Mouse (Mus musculus) MN1 (cell line): ENCODE results near the gene Pycr2.
"Not testable (repeated sequence)": the region's sequence is repeated elsewhere in the genome, so short reads cannot be mapped to it uniquely, and the experiment has no call there.

Experiments
- DNase-seq: peaks from one replicate; pipeline ENCODE4 v3.0.0-alpha.2; 2016; ENCODE audit warnings: low spot score

Pycr2 gene

DNA sequence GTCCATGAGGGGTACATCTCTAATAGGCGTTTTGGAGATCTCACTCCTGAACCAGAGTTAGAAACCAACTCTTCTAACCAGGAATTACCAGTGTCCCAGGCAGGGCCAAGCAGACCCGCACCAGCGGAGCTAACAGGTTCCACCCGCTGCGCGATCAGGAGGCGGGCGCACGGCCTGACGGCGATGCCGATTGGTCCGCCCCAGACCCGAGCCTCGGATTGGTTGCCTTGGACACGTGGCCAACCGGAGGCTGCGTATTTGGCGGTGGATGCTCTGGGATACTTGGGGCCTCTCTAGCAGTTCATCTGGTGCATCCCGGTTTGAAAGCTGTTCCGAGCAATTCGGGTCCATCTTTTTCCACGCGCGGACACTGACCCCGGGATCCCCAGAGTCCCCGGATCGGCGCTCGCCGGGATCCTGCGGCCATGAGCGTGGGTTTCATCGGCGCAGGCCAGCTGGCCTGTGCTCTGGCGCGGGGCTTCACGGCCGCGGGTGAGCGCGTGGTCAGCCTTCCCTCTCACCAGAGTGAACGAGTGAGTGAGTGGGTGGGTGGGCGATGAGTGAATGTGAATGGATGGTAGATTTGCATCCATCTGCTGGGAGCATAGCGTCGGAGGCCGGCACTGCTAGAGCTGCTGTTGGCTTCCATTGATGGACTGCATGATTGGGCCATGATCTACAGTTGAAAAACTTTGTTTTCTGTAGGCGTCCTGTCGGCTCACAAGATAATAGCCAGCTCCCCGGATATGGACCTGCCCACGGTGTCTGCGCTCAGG lies at the start of gene Pycr2:
Gene Pycr2 (plus strand): TSS at position 255 of the 776 bp plus-strand sequence.
- peak; percentile 98 for DNase-seq

- no peak for DNase-seq
These were observed 45.3 kb upstream of the Pycr2 start for GRCm38 (mm10) chr1:180858763-180859162.

DNA sequence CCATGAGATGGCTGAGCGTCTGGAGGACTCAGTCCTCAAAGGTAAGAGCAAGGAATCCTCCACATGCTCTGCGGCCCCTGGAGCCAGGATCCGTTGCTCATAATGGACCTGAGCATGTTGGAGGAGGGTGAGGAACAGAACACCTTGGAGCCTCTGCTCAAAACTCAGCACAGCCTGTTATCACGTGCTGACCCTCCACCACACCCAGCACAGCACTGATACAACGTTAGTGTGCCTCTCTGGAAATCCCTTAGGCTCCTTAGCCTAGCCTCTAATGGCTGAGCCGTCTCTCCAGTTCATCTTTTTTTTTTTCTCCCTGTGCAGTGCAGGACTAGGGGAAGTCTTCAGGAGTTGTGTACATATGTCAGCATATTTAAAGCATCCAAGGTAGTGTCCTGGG lies 44.1 kb upstream of the Pycr2 start:
- DNase-seq: no peak

DNA sequence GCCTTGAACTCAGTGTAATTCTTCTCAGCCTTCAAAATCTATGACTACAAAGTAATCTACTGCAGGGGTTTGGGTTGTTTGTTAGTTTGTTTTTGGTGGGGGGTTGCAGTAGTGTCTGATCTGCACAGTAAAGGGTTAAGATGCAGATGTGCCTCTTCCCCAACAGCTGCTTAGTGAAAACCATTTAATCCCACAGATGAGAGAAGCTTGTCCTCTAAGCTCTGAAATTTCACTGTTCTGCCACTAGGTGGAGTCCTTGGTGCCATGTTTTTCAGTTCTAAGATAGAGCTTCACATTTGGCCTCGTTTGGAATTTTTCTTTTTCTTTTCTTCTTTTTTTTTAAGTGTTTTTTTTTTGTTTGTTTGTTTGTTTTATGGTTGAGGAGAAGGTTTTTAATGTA lies 40.5 kb upstream of the Pycr2 start:
- peak; percentile 76 for DNase-seq

- no peak for DNase-seq
These were observed 38.1 kb upstream of the Pycr2 start for GRCm38 (mm10) chr1:180866001-180866400.

- DNase-seq: no peak
These were observed 33.9 kb upstream of the Pycr2 start for GRCm38 (mm10) chr1:180870122-180870650.

DNA sequence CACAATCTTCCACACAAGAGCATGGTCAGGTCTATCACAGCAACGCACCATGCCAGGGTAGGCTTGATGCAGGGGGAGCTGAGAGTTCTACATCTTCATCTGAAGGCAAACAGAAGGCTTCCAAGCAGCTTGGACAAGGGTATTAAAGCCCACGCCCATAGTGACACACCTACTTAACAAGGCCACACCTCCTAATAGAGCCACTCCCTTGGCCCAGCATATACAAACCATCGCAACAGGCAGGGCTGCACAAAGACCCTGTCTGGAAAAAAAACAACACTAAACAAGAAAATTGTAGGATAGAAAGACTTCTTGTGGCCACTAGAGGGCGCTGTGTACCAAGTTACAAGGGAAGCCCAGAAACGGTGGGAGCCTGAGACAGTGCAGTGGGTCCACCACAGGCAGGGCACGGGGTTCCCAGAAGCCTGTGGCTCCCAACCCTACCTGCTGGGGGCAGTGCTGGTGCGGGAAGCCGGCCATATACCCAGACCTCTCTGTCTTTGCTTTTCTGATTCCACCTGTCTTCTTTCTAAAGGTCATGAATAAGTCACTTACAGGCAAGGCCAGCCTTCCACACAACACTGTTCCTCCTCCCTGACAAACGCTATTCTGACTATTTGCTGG lies 30.1 kb upstream of the Pycr2 start:
- peak; percentile 72 for DNase-seq

DNA sequence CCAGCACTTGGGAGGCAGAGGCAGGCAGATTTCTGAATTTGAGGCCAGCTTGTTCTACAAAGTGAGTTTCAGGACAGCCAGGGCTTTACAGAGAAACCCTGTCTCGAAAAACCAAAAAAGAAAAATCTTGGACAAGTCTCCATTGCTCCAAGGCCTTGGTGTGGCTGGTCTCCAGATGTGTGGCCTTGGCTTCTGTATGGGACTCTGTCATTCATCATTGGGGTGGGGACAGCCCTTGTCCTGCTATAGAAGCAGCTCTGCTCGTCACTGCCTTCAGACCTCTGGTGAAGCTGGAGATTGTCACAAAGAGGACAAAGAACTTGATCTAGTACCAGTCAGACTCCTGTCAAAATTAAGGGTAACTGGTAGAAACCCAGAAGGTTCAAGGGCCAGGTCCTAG lies 29.5 kb upstream of the Pycr2 start:
- DNase-seq: no peak

GRCm38 (mm10) chr1:180875126-180875525 lies 29.0 kb upstream of the Pycr2 start:
- no peak for DNase-seq

GRCm38 (mm10) chr1:180877466-180877865 lies 26.6 kb upstream of the Pycr2 start:
- DNase-seq: no peak

- no peak for DNase-seq
These were observed 22.3 kb upstream of the Pycr2 start for GRCm38 (mm10) chr1:180881768-180882167.

- DNase-seq: peak; percentile 41
These were observed 20.4 kb upstream of the Pycr2 start for GRCm38 (mm10) chr1:180883731-180884130.

DNA sequence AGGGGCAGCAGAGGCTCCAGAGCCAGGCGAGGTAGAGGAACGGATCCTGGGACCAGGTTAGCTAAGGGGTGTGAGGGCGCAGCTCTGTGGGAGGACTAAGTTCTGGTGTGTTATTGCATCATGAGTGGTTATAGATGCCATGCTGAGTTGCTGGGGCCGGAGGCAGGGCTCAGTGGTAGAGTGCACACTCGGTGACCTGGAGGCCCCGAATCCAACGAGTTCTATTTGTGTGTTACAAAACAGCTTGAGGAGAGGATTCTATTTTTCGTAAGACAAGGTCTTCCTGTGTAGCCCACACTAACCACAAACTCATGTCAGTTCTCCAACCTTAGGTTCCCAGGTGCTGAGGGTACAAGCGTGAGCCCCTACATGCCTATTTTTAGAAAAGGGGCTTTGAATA lies 19.6 kb upstream of the Pycr2 start:
- no peak for DNase-seq

GRCm38 (mm10) chr1:180888556-180889042 lies 15.5 kb upstream of the Pycr2 start:
- peak; percentile 74 for DNase-seq

DNA sequence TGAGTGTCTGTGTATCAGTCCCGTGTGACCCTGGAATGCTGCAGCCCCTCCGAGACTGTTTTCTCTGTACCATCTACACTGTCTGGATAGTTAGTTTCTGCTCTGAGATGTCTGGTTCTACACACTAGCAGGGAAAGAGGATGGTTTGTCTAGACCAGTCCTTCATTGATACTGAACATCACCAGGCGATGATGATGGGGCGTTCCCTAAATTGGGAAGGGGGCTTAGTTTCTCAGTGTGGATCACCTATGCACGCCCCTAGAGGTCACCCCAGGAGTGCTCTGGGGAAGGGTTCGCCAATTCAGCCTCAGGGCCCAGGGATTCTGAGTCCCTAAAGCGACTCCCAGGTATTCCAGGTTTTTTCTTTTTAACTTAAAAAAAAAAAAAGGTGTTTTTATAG lies 14.9 kb upstream of the Pycr2 start:
- DNase-seq: no peak

DNA sequence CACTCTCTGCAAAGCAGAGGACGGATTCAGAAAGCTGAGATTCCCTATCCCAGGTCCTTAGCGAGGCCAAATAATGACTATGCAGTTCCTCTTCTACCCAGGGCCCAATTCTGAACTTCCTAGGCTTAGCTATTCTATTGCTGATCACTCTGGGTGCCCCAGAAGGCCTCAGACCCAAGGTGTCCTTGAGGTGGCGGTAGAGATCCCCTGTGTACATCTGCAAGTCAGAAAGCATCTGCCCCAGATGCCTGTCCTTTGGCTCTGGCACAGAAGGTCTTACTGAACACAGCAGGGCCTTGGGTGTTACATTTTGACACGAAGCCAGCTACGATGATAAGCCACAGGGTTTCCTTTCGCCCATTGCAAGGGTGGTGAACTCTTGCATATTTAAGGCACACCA lies 14.3 kb upstream of the Pycr2 start:
- DNase-seq: peak; percentile 70

DNA sequence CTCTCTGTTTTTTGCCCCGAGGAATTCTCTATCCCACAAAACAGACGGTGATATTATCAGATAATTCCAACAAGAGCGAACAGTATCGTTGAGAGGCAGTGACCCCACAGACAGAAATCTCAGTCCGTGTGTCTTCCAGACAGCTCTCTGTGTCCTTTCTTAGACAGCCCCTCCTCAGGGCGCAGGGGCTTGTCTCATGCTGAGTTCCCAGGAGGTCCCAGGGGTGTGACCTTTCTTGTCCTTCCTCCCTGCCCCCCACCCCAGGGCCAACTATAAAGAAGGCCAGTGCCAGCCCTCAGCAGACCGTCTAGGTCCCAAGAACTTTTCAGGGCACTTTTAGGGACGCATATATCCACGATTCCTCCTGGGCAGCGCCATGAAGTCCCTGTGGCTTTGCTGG lies 11.3 kb upstream of the Pycr2 start, which contains the start of gene Lefty2:
Gene Lefty2 (plus strand): TSS at position 301 of the 400 bp plus-strand sequence.
- no peak for DNase-seq

DNA sequence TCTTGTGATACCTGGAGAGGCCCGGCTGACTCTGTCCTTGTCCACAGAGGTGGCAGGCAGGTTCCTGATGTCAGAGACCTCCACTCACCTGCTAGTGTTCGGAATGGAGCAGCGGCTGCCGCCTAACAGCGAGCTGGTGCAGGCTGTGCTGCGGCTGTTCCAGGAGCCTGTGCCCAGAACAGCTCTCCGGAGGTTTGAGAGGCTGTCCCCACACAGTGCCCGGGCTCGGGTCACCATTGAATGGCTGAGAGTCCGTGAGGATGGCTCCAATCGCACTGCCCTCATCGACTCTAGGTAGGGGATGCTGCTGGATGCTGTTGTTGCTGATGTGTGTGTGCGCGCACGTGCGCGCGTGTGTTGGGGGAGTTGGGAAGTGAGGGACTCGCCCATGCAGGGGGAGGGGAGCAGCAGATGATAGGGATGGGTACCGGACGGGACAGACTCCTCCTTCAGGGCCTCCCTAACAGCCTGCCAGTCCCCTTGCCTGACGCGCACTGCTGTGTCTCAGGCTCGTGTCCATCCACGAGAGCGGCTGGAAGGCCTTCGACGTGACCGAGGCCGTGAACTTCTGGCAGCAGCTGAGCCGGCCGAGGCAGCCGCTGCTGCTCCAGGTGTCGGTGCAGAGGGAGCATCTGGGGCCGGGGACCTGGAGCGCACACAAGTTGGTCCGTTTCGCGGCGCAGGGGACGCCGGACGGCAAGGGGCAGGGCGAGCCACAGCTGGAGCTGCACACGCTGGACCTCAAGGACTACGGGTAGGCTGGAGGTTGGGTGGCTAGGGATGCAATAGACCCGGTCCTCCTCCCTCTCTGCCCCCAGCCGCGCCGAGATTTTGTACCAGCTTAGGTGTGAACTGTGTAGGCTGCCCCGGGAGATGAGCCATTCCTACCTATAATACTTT lies 9.8 kb upstream of the Pycr2 start:
- not testable (repeated sequence) for DNase-seq

- peak; percentile 89 for DNase-seq
These were observed 3.0 kb upstream of the Pycr2 start for GRCm38 (mm10) chr1:180901107-180901506.

- DNase-seq: peak; percentile 66
These were observed 1.2 kb upstream of the Pycr2 start for GRCm38 (mm10) chr1:180902915-180903314.

GRCm38 (mm10) chr1:180903666-180904038 lies 441 bp upstream of the Pycr2 start:
- no peak for DNase-seq

DNA sequence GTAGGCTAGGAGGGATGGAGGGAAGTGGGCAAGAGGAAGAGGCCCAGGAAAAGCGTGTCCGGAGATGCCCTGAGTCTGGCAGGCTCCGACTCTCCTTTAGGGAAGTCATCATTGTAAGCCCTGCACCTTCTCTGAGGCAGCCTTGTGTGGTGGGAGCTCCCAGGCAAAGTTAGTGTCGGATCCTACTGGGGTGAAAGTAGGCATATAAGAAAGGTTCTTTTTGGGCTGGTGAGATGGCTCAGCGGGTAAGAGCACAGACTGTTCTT lies 655 bp downstream of the Pycr2 start:
- DNase-seq: peak; percentile 49
